Mouse (Mus musculus): Measurements from ENCODE around the gene Sirt5.
A peak's percentile ranks its signal among the peaks of the same experiment; 100 is the strongest.

Gene Sirt5

GRCm38 (mm10) chr13:43364985-43365824, at the start of gene Sirt5:
Gene Sirt5, plus strand, starts transcription at chr13:43365496.
- DNase-seq (ENCODE audit: low spot score in 2 of 2), result peak; percentile 64 to 65

DNA sequence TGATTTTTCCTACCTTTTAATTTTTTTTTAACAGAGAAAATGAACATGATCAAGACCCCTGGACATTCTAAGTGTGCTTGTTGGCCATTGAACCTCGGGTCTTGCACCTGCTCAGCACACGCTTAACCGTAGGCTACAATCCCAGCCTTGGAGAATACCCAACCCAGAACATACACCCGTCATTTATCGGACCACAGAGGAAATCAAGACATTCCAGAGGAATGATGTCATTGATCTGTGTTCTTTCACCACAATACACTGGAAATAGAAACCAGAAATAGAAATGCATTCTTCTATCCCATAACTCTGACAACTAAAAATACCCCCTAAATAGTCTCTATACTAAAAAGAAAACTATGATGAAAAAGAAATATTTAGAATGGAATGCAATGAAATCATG, 47.9 kb upstream of the Sirt5 start:
- DNase-seq (ENCODE audit: low spot score in 2 of 2), result no peak

DNA sequence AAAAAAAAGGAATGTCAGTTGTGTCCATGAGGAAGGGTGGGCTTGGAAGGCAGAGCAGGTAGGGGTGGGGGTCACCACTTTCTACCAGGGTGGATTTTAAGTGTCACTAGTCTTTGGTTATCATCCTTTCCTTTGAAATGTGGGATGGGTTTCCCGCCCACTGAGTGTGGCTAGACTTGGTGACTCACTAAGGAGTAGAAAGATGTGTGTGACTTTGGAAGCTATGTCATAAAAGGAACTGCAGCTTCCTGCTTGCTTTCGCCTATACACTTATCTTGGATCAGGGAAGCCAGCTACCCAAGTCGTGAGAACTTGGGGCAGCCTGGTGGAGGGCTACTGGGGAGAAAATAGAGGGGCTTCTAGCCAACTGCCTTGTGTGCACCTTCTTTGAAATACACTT, 45.9 kb upstream of the Sirt5 start:
- DNase-seq (ENCODE audit: low spot score in 2 of 2), result no peak

GRCm38 (mm10) chr13:43321492-43321891, 43.8 kb upstream of the Sirt5 start:
- DNase-seq (ENCODE audit: low spot score in 2 of 2), result no peak

DNA sequence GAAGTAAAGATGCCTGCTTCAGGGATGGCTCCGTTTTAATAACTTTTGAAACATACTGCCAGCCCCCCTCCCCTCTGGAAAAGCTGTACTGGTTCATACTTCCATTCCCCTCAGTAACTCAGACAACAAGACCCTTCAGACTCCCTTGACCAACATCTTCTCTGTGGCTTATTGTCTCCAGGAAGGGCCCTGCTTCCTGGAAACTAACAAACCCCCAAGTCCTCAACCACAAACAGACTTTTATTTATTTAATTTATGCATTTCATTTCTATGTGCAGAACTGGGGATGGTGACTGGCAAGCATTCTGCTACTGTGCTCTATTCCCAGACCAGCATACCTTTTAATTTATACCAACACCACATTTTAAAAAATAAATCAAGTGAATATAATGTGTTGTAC, 39.9 kb upstream of the Sirt5 start:
- no peak for DNase-seq (ENCODE audit: low spot score in 2 of 2)

- no peak for DNase-seq (ENCODE audit: low spot score in 2 of 2)
Observed at GRCm38 (mm10) chr13:43331721-43332444, 33.4 kb upstream of the Sirt5 start.

DNA sequence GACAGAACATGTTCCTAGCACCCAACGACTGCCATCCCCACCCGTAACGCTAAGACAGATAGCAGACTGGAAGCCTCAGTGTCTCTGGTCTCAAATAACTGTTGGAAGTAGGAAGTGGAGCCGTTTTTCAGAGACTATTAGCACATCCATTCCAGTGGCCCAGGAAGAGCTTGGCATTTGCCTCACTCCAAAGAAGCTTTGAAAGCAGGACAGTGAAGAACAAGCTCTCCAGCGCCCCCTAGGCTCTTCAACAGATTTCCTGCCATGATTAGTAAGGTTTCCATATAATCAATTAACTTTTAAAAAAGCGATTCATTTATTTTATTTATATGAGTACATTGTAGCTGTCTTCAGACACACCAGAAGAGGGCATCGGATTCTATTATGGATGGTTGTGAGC, 32.7 kb upstream of the Sirt5 start:
- no peak for DNase-seq (ENCODE audit: low spot score in 2 of 2)

DNA sequence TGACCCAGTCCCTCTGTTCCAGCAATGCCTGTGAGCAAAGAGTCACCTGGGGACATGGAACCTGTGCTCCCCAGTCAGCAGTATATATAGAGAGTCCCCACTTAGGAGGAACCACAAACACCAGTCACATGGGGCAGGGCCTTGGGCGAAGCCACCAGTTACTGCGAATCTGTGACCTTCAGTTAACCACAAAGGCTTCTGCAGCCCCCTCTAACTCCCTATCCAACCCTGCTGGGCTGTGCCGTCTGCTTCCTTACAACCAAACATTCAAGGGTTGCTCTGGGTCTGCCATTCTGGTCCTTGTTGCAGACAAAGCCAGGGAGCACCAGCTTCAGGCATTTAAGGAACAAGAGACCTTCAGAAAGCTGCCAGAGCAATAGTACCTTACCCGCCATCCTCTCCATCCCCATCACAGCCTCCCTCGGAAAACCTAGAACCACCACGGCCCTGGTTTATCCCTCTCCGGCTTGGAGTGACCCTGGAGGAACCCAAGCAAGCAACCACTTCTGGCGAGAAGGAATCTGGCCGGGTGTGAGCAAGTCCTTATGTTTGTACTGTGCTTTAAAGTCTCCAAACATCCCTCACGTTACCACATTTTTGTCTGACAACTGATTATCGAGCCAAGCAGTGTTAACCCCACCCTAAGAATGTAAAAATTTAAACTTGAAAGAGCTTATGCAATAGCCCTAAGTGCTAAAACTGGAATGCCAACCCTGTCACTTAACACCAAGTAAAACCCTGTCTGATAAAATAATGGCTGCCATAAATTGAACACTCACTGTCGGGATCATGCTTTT, 28.7 kb upstream of the Sirt5 start:
- DNase-seq (ENCODE audit: low spot score in 2 of 2), result no peak

GRCm38 (mm10) chr13:43338001-43338400, 27.3 kb upstream of the Sirt5 start:
- DNase-seq (ENCODE audit: low spot score in 2 of 2), result peak; percentile 6 to 12

GRCm38 (mm10) chr13:43338632-43339031, 26.7 kb upstream of the Sirt5 start:
- no peak for DNase-seq (ENCODE audit: low spot score in 2 of 2)

DNA sequence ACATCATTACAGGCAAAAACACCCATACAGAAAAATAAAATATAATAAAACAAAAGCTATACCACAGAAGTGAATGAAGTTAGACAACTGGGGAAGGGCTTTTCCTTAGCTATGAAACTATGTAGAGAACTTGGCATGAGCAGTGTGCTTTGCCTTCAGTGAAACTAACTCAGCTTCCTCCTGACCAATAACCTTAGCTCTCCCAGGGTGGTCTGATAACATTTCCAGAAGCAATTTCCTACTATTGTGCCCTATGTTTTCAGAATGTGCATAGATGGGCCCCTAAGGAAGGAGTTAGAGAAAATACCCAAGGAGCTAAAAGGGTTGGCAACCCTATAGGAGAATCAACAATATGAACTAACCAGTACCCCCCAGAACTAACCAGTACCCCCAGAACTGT, 18.5 kb upstream of the Sirt5 start:
- DNase-seq (ENCODE audit: low spot score in 2 of 2), result no peak

- DNase-seq (ENCODE audit: low spot score in 2 of 2), result no peak
Observed at GRCm38 (mm10) chr13:43349376-43349775, 15.9 kb upstream of the Sirt5 start.

GRCm38 (mm10) chr13:43350489-43351169, 14.7 kb upstream of the Sirt5 start:
- no peak for DNase-seq (ENCODE audit: low spot score in 2 of 2)

GRCm38 (mm10) chr13:43353356-43353755, 11.9 kb upstream of the Sirt5 start:
- DNase-seq (ENCODE audit: low spot score in 2 of 2), result no peak

- no peak for DNase-seq (ENCODE audit: low spot score in 2 of 2)
Observed at GRCm38 (mm10) chr13:43354362-43354761, 10.9 kb upstream of the Sirt5 start.

DNA sequence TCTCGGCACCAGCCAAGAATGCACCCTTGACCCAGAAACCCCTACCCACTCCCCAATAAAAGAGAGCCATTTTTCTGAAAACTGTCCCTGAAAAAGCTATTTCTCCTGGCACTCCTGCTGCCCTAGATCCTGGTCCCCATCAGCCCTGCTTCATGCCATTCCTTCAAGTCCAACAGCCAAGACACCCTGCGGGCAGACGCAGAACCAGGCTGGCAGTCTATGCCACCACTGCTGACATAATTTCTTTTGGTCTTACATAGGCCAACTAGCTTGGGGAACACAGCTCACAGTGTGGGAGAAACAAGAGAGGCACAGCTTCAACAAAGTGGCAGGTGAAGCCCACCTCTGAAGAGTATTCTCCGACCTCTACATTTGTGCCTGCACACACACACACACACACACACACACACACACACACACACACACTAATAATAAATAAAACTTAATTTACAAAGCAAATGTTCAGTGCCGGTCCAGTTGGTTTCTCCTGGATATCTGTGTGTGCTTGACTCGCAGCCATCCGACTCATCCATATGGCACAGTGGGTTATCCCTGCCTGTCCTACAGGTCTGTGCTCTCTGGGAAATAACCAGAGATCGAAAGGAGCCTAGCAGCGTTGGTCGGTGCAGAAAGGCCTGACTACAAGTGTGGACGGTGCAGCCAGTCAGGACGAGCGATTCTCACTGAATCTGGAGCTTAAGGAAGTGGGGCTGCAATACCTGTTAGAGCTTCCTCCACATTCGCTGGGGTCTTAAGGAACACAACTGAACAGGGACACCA, 8.8 kb upstream of the Sirt5 start:
- no peak for DNase-seq (ENCODE audit: low spot score in 2 of 2)

- DNase-seq (ENCODE audit: low spot score in 2 of 2), result no peak
Observed at GRCm38 (mm10) chr13:43360534-43360933, 4.8 kb upstream of the Sirt5 start.

- DNase-seq (ENCODE audit: low spot score in 2 of 2), result no peak
Observed at GRCm38 (mm10) chr13:43362353-43362752, 2.9 kb upstream of the Sirt5 start.

- DNase-seq (ENCODE audit: low spot score in 2 of 2), result no peak
Observed at GRCm38 (mm10) chr13:43365825-43366184, 509 bp downstream of the Sirt5 start.

- DNase-seq (ENCODE audit: low spot score in 2 of 2), result no peak
Observed at GRCm38 (mm10) chr13:43370063-43370462, 4.8 kb downstream of the Sirt5 start.

- no peak for DNase-seq (ENCODE audit: low spot score in 2 of 2)
Observed at GRCm38 (mm10) chr13:43372892-43373291, 7.6 kb downstream of the Sirt5 start.
